Mouse (Mus musculus) adrenal gland, postnatal 10 days (tissue): ENCODE data around the gene C3ar1. TPM values are rescaled to one million over a fixed set of nuclear protein-coding genes. Genes with fewer than 3 reads are reported as not detected.

Experiments used
- DNase-seq: peaks from one replicate; pipeline ENCODE4 v3.0.0; 2021; ENCODE audit warnings: mixed read lengths
- long read RNA-seq, 2 experiments: library from polyadenylated mRNA; stranded (forward); transcript quantifications; one replicate each; pipeline ENCODE4 v2.0.0; 2021
- total RNA-seq, 2 experiments: library from RNA; stranded (reverse); gene quantifications; 2 replicates each; pipeline ENCODE4 v1.2.3; 2021

The C3ar1 gene
- total RNA-seq, result 1 to 10 TPM; 1.7 to 2.2 TPM
- long read RNA-seq, experiment 1, full-length matches to known transcripts, result 1 of 2 reads
- long read RNA-seq, experiment 1, partial matches to known transcripts, result 0 of 2 reads
- long read RNA-seq, experiment 1, other reads (novel, unspliced or antisense), result 1 of 2 reads
- long read RNA-seq, experiment 2, full-length matches to known transcripts, result 2 of 2 reads
- long read RNA-seq, experiment 2, partial matches to known transcripts, result 0 of 2 reads
- long read RNA-seq, experiment 2, other reads (novel, unspliced or antisense), result 0 of 2 reads

GRCm38 (mm10) chr6:122855955-122856354 lies at the start of gene C3ar1:
TSS of gene C3ar1 (minus strand) at chr6:122856161.
- peak; percentile 39 for DNase-seq

- peak; percentile 80 for DNase-seq
Measured at GRCm38 (mm10) chr6:122892442-122893049, 36.6 kb upstream of the C3ar1 start.

- DNase-seq, result no peak
Measured at GRCm38 (mm10) chr6:122889599-122889998, 33.6 kb upstream of the C3ar1 start.

- no peak for DNase-seq
Measured at GRCm38 (mm10) chr6:122883603-122884002, 27.6 kb upstream of the C3ar1 start.

- DNase-seq, result no peak
Measured at GRCm38 (mm10) chr6:122881287-122881686, 25.3 kb upstream of the C3ar1 start.

GRCm38 (mm10) chr6:122879781-122880505 lies 24.0 kb upstream of the C3ar1 start:
- no peak for DNase-seq

- DNase-seq, result no peak
Measured at GRCm38 (mm10) chr6:122879141-122879735, 23.3 kb upstream of the C3ar1 start.

GRCm38 (mm10) chr6:122874720-122875389 lies 18.9 kb upstream of the C3ar1 start:
- DNase-seq, result no peak

- peak; percentile 98 for DNase-seq
Measured at GRCm38 (mm10) chr6:122873871-122874719, 18.1 kb upstream of the C3ar1 start, which contains the start of gene Necap1. TSS of gene Necap1 (plus strand) at chr6:122874474.

GRCm38 (mm10) chr6:122872800-122873199 lies 16.8 kb upstream of the C3ar1 start:
- no peak for DNase-seq

GRCm38 (mm10) chr6:122869846-122870245 lies 13.9 kb upstream of the C3ar1 start:
- DNase-seq, result no peak

GRCm38 (mm10) chr6:122867914-122868313 lies 12.0 kb upstream of the C3ar1 start:
- DNase-seq, result no peak

GRCm38 (mm10) chr6:122862871-122863270 lies 6.9 kb upstream of the C3ar1 start:
- no peak for DNase-seq

GRCm38 (mm10) chr6:122862434-122862833 lies 6.5 kb upstream of the C3ar1 start:
- no peak for DNase-seq

GRCm38 (mm10) chr6:122854552-122854951 lies 1.4 kb downstream of the C3ar1 start:
- no peak for DNase-seq

GRCm38 (mm10) chr6:122852696-122853095 lies 3.3 kb downstream of the C3ar1 start:
- DNase-seq, result no peak

GRCm38 (mm10) chr6:122843759-122844158 lies 12.2 kb downstream of the C3ar1 start:
- DNase-seq, result no peak

- DNase-seq, result no peak
Measured at GRCm38 (mm10) chr6:122837539-122837938, 18.4 kb downstream of the C3ar1 start.

- DNase-seq, result no peak
Measured at GRCm38 (mm10) chr6:122836974-122837373, 19.0 kb downstream of the C3ar1 start.

GRCm38 (mm10) chr6:122834365-122834764 lies 21.6 kb downstream of the C3ar1 start:
- peak; percentile 66 for DNase-seq

- no peak for DNase-seq
Measured at GRCm38 (mm10) chr6:122832880-122833279, 23.1 kb downstream of the C3ar1 start.
